Mouse (Mus musculus) myocyte (in vitro differentiated cells): Measurements from ENCODE around the gene Nr1h2.

ENCODE experiments used
- CEBPB ChIP-seq: IDR thresholded peaks from 2 replicates; pipeline ENCODE4 v1.6.1; 2011; ENCODE audit warnings: mild to moderate bottlenecking, moderate library complexity; ENCODE audit not compliant: poor library complexity, insufficient read depth, severe bottlenecking
- E2F4 ChIP-seq: IDR thresholded peaks from one replicate; pipeline ENCODE4 v1.6.1; 2011; ENCODE audit warnings: mild to moderate bottlenecking, control low read depth, moderate library complexity; ENCODE audit not compliant: insufficient read depth
- MAX ChIP-seq: IDR thresholded peaks from one replicate; pipeline ENCODE4 v1.6.1; 2011; ENCODE audit warnings: low read depth, mild to moderate bottlenecking, control low read depth
- MYOD1 ChIP-seq, 3 experiments: IDR thresholded peaks; one replicate each; pipeline ENCODE4 v1.6.1; 2011; ENCODE audit warnings: control low read depth in 2 of 3, low read depth in 2 of 3, mild to moderate bottlenecking in 2 of 3, moderate library complexity in 1 of 3; ENCODE audit not compliant: insufficient read length in 2 of 3, control insufficient read depth in 1 of 3
- MYOG ChIP-seq, 3 experiments: IDR thresholded peaks; one replicate each; pipeline ENCODE4 v1.6.1; 2011; ENCODE audit warnings: control low read depth in 2 of 3, low read depth in 2 of 3, mild to moderate bottlenecking in 2 of 3; ENCODE audit not compliant: insufficient read length in 2 of 3, control insufficient read depth in 1 of 3, insufficient read depth in 1 of 3
- POLR2A ChIP-seq: IDR thresholded peaks from one replicate; pipeline ENCODE4 v1.6.1; 2011; ENCODE audit warnings: low read depth, mild to moderate bottlenecking, control low read depth, moderate library complexity; ENCODE audit not compliant: insufficient read length
- POLR2AphosphoS2 ChIP-seq: IDR thresholded peaks from one replicate; pipeline ENCODE4 v1.6.1; 2011; ENCODE audit warnings: low read depth, control low read depth; ENCODE audit not compliant: insufficient read length
- REST ChIP-seq: IDR thresholded peaks from one replicate; pipeline ENCODE4 v1.6.1; 2011; ENCODE audit warnings: mild to moderate bottlenecking, control low read depth, moderate library complexity; ENCODE audit not compliant: insufficient read depth, insufficient read length
- TCF12 ChIP-seq: IDR thresholded peaks from one replicate; pipeline ENCODE4 v1.6.1; 2011; ENCODE audit warnings: mild to moderate bottlenecking, control low read depth; ENCODE audit not compliant: poor library complexity, insufficient read depth, severe bottlenecking
- TCF3 ChIP-seq: IDR thresholded peaks from one replicate; pipeline ENCODE4 v1.6.1; 2011; ENCODE audit warnings: low read depth, control low read depth; ENCODE audit not compliant: insufficient read length
- USF1 ChIP-seq: IDR thresholded peaks from one replicate; pipeline ENCODE4 v1.6.1; 2011; ENCODE audit warnings: low read depth, mild to moderate bottlenecking, control low read depth, moderate library complexity

DNA sequence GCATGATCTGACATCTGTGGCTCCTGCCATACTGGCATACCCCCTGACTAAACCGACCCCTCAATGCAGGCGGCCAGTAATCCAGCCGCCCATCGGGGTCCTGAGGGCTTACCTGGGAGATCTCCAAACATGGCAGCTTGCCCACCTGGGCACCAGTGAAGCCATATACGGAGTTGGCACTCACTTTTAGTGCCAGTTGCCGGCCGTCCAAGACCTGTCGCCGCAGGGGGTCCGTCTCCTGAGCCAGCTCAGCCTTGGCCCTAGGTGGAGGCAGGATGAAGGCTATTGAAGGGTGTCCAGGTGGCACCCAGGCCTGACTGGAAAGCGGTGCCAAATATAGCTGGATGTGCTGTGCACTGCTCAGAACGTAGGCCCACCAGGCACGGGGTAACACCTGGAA lies 16.3 kb downstream of the Nr1h2 start:
- TF ChIP-seq POLR2A (no peak), E2F4 (no peak), MAX (no peak), POLR2AphosphoS2 (no peak), TCF3 (no peak), USF1 (no peak), MYOG (IDR thresholded peaks at IDR 0.05; ENCODE audit: control insufficient read depth in 1 of 3, insufficient read depth in 1 of 3, insufficient read length in 2 of 3, low read depth in 2 of 3) (no peak), MYOD1 (IDR thresholded peaks at IDR 0.05; ENCODE audit: control insufficient read depth in 1 of 3, insufficient read length in 2 of 3, low read depth in 2 of 3) (no peak), CEBPB (no peak), REST (no peak), TCF12 (no peak)
